Mouse (Mus musculus) megakaryocyte progenitor cell, adult 5-6 weeks (primary cell): ENCODE measurements around the gene Tgfbr1. TPM values are rescaled to one million over a fixed set of nuclear protein-coding genes. Genes with fewer than 3 reads are reported as not detected.

Experiments used
- ATAC-seq: replicated peaks from 2 replicates; pipeline ENCODE4 v1.8.0; 2016; ENCODE audit warnings: mild to moderate bottlenecking, moderate TSS enrichment, inconsistent platforms; ENCODE audit not compliant: poor library complexity
- total RNA-seq, 2 experiments: library from RNA; stranded (forward) in 1 of 2; stranded (reverse) in 1 of 2; fragments of 157-497, 149-512 nt in 1 of 2; fragments of 200-1000 nt in 1 of 2; gene quantifications; 2 replicates each; pipeline versions ENCODE4 v1.2.3 to v1.2.4; 2015 to 2017

Tgfbr1 gene
- total RNA-seq, 2 experiments from 2014 or later: 19.5 to 19.9 TPM

DNA sequence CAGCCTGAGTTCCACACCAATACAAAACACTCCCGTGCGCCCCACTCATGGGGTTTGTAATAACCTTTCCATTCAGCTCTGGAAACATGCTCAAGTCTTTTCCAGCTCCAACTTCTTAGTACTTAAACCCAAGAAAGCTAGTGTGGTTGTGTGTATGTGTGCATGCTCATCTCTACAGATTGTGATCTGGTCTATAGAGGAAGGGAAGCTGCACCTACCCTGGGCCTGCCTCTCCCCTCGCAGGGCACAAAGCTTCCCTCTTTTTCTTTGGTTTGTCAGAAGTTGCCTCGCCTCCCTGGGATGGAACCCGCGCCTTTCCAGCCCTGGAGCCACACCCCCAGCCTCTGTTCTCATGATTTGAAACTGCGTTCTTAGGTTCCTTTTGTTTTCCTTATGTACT is 67.2 kb downstream of the Tgfbr1 start:
- no peak for ATAC-seq

DNA sequence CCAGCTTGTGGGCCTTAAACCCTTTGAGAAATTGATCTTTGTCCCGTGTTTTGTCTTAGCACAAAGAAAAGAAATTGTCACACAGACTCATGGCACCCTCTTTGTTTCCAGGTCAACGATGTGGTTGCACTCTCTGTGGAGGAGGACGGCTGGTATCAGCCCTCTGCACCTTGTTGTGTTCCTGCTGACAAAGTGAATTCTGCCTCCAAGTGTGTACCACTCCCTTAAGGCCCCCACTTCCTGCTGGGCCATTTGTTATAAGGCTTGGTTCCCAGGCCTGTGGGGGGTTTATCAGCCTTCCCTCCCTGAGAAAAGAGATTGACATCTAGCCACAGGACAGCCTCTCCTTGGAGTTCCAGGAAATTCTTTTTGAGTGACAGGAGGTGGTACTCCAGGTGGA is 69.2 kb downstream of the Tgfbr1 start:
- peak; percentile 60 for ATAC-seq

DNA sequence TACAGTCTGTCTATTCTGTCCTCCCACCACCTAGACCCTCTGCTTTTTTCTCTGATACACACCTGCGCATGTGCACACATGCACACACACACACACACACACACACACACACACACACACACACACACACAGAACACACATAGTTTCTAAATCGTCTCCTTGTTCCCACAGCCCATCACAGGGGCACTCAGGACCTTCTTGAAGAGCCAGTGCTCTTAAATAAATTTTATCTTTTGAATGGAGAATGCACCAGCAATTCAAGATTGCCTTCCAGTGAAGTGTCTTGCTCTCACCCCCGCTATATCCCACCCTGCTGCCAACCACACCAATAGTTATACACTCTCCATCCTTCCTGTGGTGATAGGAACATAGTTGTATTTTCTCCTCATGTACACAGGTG is 69.9 kb downstream of the Tgfbr1 start:
- ATAC-seq: no peak

DNA sequence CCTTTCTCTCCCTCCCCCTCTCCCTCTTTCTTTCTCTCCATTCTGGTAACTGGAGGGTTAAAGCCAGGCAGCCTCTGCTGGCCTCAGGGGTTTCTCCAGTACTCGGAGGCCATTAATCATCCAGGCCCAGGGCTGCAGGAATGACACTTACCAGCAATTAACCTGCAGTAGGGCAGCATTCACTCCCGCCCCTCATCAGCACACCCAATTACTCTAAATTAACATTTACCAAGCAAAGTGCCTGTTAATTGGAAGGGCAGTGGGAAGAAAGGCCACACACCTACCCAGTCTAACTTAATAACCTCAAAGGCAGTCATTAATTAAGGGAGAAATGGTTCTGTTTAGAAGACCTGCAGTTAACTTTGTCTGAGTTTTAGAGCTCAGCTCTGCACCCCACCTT is 71.4 kb downstream of the Tgfbr1 start:
- ATAC-seq: no peak

DNA sequence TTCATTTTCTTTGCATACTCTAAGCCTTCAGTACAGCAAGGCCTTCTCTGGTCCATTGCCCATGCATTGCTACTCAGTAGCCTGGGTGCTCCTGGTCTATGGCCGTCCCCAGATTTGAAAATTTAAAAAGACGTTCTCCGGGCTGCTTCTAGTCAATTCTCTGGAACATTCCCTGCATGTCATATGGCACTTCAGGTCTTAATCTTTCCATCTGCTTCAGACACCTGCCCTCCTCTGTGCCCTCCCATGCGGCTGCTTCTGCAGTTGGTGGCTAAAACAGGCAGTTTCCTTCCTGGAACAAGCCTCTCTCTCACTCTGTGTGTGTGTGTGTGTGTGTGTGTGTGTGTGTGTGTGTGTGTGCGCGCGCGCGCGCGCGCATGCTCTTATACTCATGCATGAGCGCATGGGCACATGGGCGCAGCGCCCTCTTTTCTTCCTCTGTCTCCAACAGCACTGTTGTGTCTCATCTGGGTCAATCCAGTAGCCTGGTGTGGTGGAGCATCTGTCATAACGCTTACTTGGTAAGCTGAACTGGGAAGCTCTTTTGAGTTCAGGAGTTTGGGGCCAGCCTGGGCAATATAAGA is 72.3 kb downstream of the Tgfbr1 start:
- peak; percentile 45 for ATAC-seq

DNA sequence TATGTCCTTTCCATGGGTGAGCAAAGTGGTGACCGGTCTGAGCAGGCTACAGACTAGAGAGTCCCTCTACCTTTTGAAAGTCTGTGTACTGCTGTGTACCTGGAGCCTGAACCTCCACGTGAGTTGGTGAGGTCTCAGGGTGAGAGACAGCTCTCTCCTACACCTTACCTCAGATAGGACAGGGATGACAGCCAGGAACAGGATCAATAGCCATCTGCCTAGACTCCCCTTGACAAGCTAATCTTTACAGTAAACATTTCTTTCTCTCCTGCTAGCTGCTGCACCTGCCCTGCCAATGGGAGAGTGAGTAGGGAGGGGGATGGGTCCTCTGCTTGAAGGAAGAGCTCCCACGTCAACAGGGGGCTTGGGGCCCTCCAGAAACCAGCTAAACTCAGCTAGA is 74.6 kb downstream of the Tgfbr1 start:
- no peak for ATAC-seq

DNA sequence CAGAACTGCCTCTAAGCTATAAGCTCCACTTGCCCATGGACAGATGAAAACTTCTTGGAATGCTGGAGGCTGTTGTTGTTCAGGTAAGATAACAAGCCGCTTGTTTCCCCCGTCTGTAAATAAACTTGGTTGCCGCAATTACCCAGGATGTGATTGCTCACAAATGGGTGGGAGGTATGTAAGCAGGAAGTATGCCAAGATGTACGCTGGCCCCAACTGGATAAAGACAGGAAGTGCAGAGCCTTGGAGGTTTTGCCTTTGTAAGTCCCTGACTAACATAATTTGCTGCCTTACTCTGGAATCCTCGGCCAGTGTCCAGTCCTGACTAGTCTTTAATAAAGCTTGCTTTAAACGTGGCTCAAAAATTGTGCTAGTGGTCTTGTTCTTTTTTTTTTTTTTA is 77.5 kb downstream of the Tgfbr1 start:
- ATAC-seq: peak; percentile 39; the same call in 1 of the 2 replicates

DNA sequence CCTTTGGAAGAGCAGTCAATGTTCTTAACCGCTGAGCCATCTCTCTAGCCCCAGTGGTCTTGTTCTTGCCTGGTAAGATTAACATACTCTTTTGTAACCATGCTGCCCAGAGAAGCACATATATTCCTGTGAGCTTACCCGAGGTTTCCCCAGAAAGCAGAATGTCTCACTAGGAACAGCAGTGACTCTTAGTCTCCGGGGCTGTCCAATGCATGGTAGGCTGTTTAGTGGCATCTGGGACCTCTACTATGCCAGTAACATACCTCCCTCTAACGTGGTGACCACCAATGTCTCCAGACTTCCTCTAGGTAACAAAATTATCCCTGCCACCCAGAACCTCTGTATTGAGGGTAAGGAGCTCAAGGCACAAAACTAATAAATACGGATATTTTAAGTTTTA is 78.1 kb downstream of the Tgfbr1 start:
- no peak for ATAC-seq

DNA sequence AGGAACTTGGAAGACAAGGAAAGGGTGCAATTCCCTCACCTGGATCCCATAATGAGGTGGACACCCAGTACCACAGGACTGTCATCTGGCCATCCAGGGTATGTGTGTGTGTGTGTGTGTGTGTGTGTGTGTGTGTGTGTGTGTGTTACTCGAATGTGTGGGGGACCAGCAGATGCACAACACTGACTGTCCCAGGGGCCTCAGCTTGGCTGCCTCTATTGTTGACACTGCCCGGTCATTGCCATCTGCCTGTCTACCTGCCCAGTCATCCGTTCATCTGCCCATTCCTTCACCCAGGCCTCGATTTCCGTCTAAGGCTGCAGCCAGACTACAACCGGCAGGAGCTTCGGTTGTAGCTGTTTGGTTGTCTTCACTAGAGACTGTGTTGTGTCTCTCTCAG is 79.7 kb downstream of the Tgfbr1 start:
- no peak for ATAC-seq

DNA sequence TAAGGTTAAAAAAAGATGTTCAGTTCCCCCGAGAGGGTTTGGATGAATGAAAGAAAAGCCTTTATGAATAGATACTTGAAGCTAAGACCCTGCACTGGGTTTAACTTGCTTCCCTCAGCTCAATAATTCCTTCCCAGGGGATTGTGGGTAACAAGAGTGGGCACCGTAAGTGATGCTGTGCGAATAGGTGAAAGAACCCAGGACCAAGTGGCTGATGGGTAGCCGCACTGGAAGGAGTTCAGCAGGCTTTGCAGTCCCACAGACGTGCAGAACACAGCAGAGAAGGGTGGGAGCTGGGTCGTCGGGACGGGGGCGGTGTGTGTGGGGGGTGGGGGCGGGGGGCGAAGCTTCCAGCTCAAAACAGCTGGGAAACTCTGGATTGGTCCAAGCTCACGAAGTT is 82.1 kb downstream of the Tgfbr1 start:
- no peak for ATAC-seq

DNA sequence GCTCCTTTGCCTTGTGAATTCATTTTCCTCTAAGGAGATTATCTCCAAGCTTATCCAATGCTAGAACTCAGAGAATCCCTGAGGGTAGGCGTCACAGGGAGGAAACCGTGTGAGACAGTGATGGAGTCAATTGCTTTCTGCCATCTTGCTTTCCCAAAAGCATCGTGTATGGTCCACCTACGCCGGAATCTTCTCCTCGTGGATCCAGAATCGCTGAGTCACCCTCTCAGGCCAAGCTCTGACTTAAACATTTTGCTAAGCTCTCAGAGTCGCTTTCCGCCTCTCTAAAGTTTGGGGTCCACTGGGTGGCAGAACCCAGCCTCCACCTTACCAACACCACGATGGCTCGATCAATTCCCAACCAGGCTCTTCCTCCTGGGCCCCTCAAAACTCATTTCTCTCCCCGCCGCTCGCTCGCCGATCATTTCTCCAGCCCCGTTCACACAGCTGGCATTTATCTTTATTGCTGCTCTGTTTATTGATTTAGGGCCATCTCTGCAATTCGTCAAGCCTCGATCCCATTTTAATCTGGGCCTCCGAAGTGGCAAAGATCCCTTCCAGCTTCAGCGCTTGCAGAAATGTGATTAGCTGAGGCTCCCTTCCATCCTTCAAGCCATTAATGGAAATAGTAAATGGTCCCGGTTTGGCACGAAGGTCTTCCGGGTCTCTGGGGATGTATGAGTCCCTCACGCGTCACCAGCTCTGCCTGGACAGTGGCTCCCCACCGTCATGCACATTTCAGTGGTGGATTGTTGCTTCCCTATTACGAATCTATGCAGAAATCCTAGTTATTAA is 82.7 kb downstream of the Tgfbr1 start:
- no peak for ATAC-seq

DNA sequence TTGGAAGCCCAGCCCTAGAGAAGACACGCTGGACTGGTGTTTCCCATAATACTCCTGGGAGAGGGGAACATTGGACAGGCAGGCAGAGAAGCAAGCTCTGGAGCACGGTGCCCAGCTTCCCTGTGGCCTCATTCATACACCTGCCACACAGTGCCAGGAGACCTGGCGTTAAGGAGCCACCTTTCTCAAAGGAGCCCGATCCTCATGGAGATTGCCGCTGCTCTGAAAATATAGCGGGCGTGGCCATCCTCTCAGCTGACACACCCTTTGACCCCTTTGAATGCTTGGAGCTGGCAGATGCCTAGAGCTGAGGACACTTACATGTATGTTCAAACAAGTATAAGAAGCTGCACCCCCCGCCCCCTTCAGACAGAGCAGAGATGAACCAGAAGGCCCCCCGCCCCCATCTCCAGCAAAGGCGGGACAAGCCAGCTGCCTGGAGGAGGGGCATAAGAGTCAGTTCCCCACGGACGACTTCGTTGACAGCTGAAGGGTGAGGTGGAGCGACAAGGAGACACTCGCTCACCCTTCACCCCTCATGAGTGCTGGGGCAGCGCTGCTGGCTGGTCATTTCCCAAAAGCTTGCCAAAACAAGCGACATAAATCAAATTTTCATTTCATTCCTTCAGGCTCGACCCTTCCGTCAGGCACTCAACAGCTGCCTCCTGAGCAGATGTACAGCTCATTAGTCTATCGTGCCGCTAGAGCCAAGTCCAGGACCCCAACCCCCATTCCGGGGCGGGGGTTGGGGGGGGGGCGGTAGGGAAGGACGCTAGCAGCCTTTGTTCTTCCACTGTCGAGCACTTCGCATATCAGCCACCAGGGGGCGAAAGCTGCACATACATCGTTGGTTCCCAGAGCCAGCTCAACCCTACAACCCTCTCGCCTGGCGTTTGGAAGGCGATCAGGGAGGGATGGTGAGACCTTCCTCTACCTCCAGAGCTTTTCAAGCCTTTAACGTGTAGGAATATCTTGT is 84.6 kb downstream of the Tgfbr1 start:
- peak; percentile 94 for ATAC-seq

DNA sequence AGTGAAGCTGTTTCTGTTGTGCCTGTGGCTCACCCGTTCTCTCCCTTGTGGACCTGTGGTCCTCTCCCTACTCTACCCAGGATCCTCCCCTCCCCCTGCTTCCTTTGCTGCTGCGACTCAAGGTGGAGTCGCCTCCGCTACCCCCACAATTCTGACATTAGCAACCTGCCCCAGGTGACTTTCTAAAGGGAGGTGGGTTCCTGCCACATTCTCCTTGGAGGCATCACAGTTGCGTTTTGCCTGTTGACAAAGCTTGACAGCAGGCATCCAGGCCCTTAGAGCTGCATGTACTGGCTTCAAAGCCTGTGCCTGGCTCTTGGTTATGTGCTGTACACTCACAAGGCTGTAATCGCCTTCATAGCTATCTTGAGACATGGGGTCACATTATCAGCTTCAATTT is 85.9 kb downstream of the Tgfbr1 start:
- no peak for ATAC-seq

DNA sequence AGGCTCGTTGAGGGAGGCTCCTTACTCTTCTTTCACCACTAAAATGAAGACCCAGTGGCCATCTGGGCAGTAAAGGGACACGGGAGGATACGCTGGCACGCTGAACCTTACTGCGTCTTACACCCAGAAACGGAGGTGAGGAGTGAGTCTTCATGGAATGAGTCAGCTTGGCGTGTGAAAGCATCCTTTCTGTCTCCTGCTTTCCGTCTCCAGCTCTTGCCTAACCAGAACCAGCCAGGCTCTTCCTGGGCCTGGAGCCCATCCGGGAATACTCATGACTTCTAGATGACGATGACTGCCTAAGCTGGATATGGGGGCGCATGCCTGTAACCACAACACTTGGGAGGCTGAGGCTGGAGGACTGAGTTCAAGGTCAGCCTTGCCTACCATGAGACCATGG is 87.9 kb downstream of the Tgfbr1 start:
- no peak for ATAC-seq

DNA sequence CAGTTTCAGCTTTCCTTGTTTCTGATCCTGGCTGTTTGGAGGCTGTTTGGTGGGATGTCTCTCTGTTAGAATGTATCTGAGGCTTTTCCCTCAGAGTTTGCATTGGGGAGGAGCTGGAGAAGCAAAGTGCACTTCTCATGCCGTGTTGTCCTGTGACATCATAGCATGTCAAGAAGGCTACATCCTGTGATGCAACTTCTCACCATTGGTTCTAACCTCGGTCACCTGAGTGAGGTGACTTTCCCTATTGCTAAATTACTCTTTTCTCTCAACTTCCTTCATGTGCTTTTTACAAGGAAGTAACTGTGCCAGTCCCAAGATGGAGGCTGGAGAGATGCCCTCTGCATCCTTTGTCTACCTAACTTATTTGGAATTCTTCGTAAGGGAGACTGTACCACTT is 95.5 kb downstream of the Tgfbr1 start:
- peak; percentile 52 for ATAC-seq

DNA sequence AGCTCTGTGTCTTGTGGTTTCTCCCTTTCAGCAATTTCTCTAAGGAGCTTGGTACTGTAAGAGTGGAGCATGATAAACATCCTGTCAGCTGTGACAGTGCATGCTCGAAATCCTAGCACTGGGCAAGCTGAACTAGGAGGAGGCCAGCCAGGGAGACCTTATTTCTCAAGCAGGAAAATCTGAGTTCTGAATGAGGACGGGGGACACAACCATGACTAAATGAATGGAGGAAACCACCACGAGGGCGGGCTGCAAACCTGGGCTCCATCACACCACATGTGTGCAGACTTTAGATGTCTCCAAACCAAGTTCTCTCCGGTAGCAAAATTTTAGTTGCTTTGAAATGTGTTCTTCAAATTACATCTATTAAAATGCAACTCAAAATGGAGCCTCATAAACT is 96.1 kb downstream of the Tgfbr1 start:
- no peak for ATAC-seq

DNA sequence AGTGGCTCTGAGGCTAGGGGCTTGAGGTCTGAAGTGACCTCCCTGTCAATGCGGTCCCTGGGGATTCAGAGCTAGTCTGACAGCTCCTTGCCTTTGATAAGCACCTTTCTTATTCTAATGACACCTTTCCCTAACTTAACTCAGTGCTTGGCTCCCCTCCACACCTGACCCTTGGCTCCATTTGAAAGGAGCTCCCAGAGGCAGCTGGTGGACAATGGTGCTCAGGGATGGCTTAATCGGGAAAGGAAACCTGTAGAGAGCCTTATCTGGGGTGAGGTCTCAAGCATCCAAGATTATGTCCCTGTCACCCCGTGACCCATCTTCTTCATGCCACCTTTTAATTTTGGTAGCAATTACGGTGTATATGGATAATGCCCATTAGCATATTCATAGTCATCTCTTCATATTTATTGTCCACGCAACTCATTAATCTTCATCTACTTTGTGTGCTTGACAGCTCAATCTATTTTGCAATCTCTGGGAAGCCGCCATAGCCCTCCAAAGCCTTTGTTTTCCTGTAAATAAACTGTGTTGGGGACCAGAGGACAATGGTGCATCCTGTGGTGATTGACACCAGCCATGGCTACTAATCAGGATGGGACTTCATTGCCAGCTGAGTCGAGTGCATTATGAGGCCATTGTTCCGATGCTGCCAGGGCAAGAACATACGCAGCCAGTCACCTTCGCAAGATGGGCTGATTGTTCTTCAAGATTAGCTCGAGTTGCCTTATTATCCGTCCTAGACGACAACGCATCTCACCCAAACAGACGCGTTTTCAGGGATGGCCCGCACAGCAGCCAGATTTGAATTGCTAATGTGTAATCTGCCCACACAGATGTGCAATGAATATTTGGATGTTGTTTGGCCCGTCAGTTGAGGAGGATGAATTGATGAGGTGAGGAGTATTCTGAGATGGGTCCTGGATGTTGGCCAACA is 96.8 kb downstream of the Tgfbr1 start:
- ATAC-seq: no peak
